Mouse (Mus musculus): ENCODE results near the gene Wdr70. TPM values are rescaled to one million over a fixed set of nuclear protein-coding genes. Genes with fewer than 3 reads are reported as not detected.

The Wdr70 gene
- 73.3 and 74.5 TPM in 2 replicates for polyA plus RNA-seq (2014; fragmentation: Nextera tagmentation; extraction: Ambion mirVana)

- 2% methylated on average over 56 of the region's 56 CpGs for WGBS
Observed at GRCm38 (mm10) chr15:8098774-8099749, at the start of gene Wdr70. Gene Wdr70, minus strand, starts transcription at chr15:8099209.

GRCm38 (mm10) chr15:8135606-8136005 is 36.6 kb upstream of the Wdr70 start:
- 94% methylated on average over 5 of the region's 5 CpGs for WGBS
- Histone ChIP-seq H3K4me2 (ENCODE audit: low read depth, severe bottlenecking) (no peak overlapping the region), H3K27me3 (ENCODE audit: control insufficient read depth, insufficient read depth, low read length) (no peaks in the 10 kb centered on the region), H3K4me3 (ENCODE audit: low read depth, low read length) (no peak overlapping the region), H3K36me3 (ENCODE audit: control insufficient read depth, insufficient read depth, low read length) (peaks cover 22% of the 10 kb centered on the region; the same call in 1 of the 2 replicates), H3K27ac (replicated peaks; ENCODE audit: low read depth, low read length) (no peak overlapping the region), H3K9ac (ENCODE audit: low read length) (no peak overlapping the region), H3K9me3 (ENCODE audit: control insufficient read depth, low read length) (no peaks in the 10 kb centered on the region), H3K4me1 (ENCODE audit: control insufficient read depth, insufficient read depth, low read length) (no peaks in the 10 kb centered on the region)
- ATAC-seq (ENCODE audit: insufficient number of reproducible peaks, low FRiP score, low TSS enrichment, low read depth), result no peak
- no peak for DNase-seq (ENCODE audit: low spot score)

More at GRCm38 (mm10) chr15:8098774-8099749, at the start of gene Wdr70:
- Histone ChIP-seq H3K9ac (ENCODE audit: low read length) (peak within 1 kb of the TSS; percentile 68), H3K27me3 (ENCODE audit: control insufficient read depth, insufficient read depth, low read length) (no peaks in the 10 kb centered on the region), H3K4me1 (ENCODE audit: control insufficient read depth, insufficient read depth, low read length) (0 out of 2 replicates have a peak, but pooled peaks cover 2% of the 10 kb centered on the region), H3K36me3 (ENCODE audit: control insufficient read depth, insufficient read depth, low read length) (peaks cover 5% of the 10 kb centered on the region; the same call in 1 of the 2 replicates), H3K9me3 (ENCODE audit: control insufficient read depth, low read length) (no peaks in the 10 kb centered on the region), H3K27ac (replicated peaks; ENCODE audit: low read depth, low read length) (no peak within 1 kb of the TSS), H3K4me2 (ENCODE audit: low read depth, severe bottlenecking) (peak within 1 kb of the TSS; percentile 51), H3K4me3 (ENCODE audit: low read depth, low read length) (peak within 1 kb of the TSS; percentile 79)
- ATAC-seq (ENCODE audit: insufficient number of reproducible peaks, low FRiP score, low TSS enrichment, low read depth), result peak; percentile 88
- DNase-seq (ENCODE audit: low spot score), result peak; percentile 99

GRCm38 (mm10) chr15:8131761-8132160 is 32.8 kb upstream of the Wdr70 start:
- Histone ChIP-seq H3K9ac (ENCODE audit: low read length) (no peak overlapping the region), H3K27ac (replicated peaks; ENCODE audit: low read depth, low read length) (no peak overlapping the region), H3K9me3 (ENCODE audit: control insufficient read depth, low read length) (no peaks in the 10 kb centered on the region), H3K4me3 (ENCODE audit: low read depth, low read length) (no peak overlapping the region), H3K4me1 (ENCODE audit: control insufficient read depth, insufficient read depth, low read length) (no peaks in the 10 kb centered on the region), H3K4me2 (ENCODE audit: low read depth, severe bottlenecking) (no peak overlapping the region), H3K36me3 (ENCODE audit: control insufficient read depth, insufficient read depth, low read length) (peaks cover 26% of the 10 kb centered on the region; the same call in 1 of the 2 replicates), H3K27me3 (ENCODE audit: control insufficient read depth, insufficient read depth, low read length) (no peaks in the 10 kb centered on the region)
- ATAC-seq (ENCODE audit: insufficient number of reproducible peaks, low FRiP score, low TSS enrichment, low read depth) (no peak), DNase-seq (ENCODE audit: low spot score) (no peak)

- Histone ChIP-seq H3K4me2 (ENCODE audit: low read depth, severe bottlenecking) (no peak overlapping the region), H3K9ac (ENCODE audit: low read length) (no peak overlapping the region), H3K27ac (replicated peaks; ENCODE audit: low read depth, low read length) (no peak overlapping the region), H3K27me3 (ENCODE audit: control insufficient read depth, insufficient read depth, low read length) (no peaks in the 10 kb centered on the region), H3K36me3 (ENCODE audit: control insufficient read depth, insufficient read depth, low read length) (peaks cover 26% of the 10 kb centered on the region; the same call in 1 of the 2 replicates), H3K4me3 (ENCODE audit: low read depth, low read length) (no peak overlapping the region), H3K4me1 (ENCODE audit: control insufficient read depth, insufficient read depth, low read length) (no peaks in the 10 kb centered on the region), H3K9me3 (ENCODE audit: control insufficient read depth, low read length) (no peaks in the 10 kb centered on the region)
- ATAC-seq (ENCODE audit: insufficient number of reproducible peaks, low FRiP score, low TSS enrichment, low read depth) (no peak), DNase-seq (ENCODE audit: low spot score) (no peak)
- WGBS, result 98% methylated on average over 3 of the region's 3 CpGs
Observed at GRCm38 (mm10) chr15:8131268-8131667, 32.3 kb upstream of the Wdr70 start.

- no peak overlapping the region for H3K27ac ChIP-seq (replicated peaks; ENCODE audit: low read depth, low read length)
- H3K4me2 ChIP-seq (ENCODE audit: low read depth, severe bottlenecking), result no peak overlapping the region
- DNase-seq (ENCODE audit: low spot score), result no peak
- peaks cover 19% of the 10 kb centered on the region; the same call in 1 of the 2 replicates for H3K36me3 ChIP-seq (ENCODE audit: control insufficient read depth, insufficient read depth, low read length)
- no peaks in the 10 kb centered on the region for H3K27me3 ChIP-seq (ENCODE audit: control insufficient read depth, insufficient read depth, low read length)
- no peak overlapping the region for H3K4me3 ChIP-seq (ENCODE audit: low read depth, low read length)
- no peak for ATAC-seq (ENCODE audit: insufficient number of reproducible peaks, low FRiP score, low TSS enrichment, low read depth)
- H3K9me3 ChIP-seq (ENCODE audit: control insufficient read depth, low read length), result no peaks in the 10 kb centered on the region
- H3K4me1 ChIP-seq (ENCODE audit: control insufficient read depth, insufficient read depth, low read length), result no peaks in the 10 kb centered on the region
- 80% methylated on average over 1 of the region's 1 CpGs for WGBS
- no peak overlapping the region for H3K9ac ChIP-seq (ENCODE audit: low read length)
Observed at GRCm38 (mm10) chr15:8129281-8129680, 30.3 kb upstream of the Wdr70 start.

- no peak for DNase-seq (ENCODE audit: low spot score)
- H3K4me3 ChIP-seq (ENCODE audit: low read depth, low read length), result peak overlapping the region; percentile 85
- no peak overlapping the region for H3K27ac ChIP-seq (replicated peaks; ENCODE audit: low read depth, low read length)
- H3K36me3 ChIP-seq (ENCODE audit: control insufficient read depth, insufficient read depth, low read length), result peaks cover 2% of the 10 kb centered on the region; the same call in 1 of the 2 replicates
- H3K4me2 ChIP-seq (ENCODE audit: low read depth, severe bottlenecking), result peak overlapping the region; percentile 79
- H3K4me1 ChIP-seq (ENCODE audit: control insufficient read depth, insufficient read depth, low read length), result peaks cover 2% of the 10 kb centered on the region; the same call in 1 of the 2 replicates
- H3K9me3 ChIP-seq (ENCODE audit: control insufficient read depth, low read length), result no peaks in the 10 kb centered on the region
- ATAC-seq (ENCODE audit: insufficient number of reproducible peaks, low FRiP score, low TSS enrichment, low read depth), result no peak
- H3K27me3 ChIP-seq (ENCODE audit: control insufficient read depth, insufficient read depth, low read length), result no peaks in the 10 kb centered on the region
- H3K9ac ChIP-seq (ENCODE audit: low read length), result peak overlapping the region; percentile 63
- WGBS, result 4% methylated on average over 8 of the region's 8 CpGs
Observed at GRCm38 (mm10) chr15:8109782-8110181, 10.8 kb upstream of the Wdr70 start.

- H3K27me3 ChIP-seq (ENCODE audit: control insufficient read depth, insufficient read depth, low read length), result no peaks in the 10 kb centered on the region
- peak within 1 kb of the TSS; percentile 85 for H3K4me3 ChIP-seq (ENCODE audit: low read depth, low read length)
- DNase-seq (ENCODE audit: low spot score), result peak; percentile 94
- ATAC-seq (ENCODE audit: insufficient number of reproducible peaks, low FRiP score, low TSS enrichment, low read depth), result peak; percentile 94
- peaks cover 2% of the 10 kb centered on the region; the same call in 1 of the 2 replicates for H3K4me1 ChIP-seq (ENCODE audit: control insufficient read depth, insufficient read depth, low read length)
- H3K27ac ChIP-seq (replicated peaks; ENCODE audit: low read depth, low read length), result no peak within 1 kb of the TSS; the same call in 1 of the 2 replicates
- no peaks in the 10 kb centered on the region for H3K9me3 ChIP-seq (ENCODE audit: control insufficient read depth, low read length)
- peak within 1 kb of the TSS; percentile 79 for H3K4me2 ChIP-seq (ENCODE audit: low read depth, severe bottlenecking)
- WGBS, result under 1% methylated on average over 54 of the region's 54 CpGs
- peak within 1 kb of the TSS; percentile 63 for H3K9ac ChIP-seq (ENCODE audit: low read length)
- peaks cover 2% of the 10 kb centered on the region; the same call in 1 of the 2 replicates for H3K36me3 ChIP-seq (ENCODE audit: control insufficient read depth, insufficient read depth, low read length)
Observed at GRCm38 (mm10) chr15:8108966-8109743, 10.1 kb upstream of the Wdr70 start, which contains the start of gene Nup155. Gene Nup155, plus strand, starts transcription at chr15:8109273.
